Mouse (Mus musculus): ENCODE measurements at regions not wholly inside any gene's neighbourhood (a gene's known extent, or its start where the extent isn't known, plus 50 kb on each side); places are given as distances from the start of the nearest gene placed in this dataset.

DNA sequence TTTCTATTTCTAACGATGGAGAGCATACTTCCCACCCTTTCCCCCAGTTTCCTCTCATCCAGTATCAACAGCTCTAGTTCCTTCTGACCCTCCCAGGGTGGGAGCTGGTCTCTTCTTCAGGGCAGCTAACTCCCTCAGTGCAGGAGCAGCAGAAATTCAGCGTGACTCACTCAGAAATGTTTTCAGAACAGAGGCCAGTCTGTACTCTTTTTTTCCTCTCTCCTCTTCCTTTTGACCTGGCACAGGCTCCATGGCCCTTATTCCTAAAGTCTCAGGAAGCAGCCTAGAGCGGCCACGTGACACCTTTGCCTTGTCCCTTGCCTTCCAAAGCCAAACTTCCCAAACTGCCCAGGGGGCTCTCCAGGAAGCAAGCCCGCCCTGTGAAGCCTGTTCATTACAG lies 55.4 kb downstream of the Pja1 start:
- DNase-seq (ENCODE audit: low read depth, low spot score), result no peak

- no peak for DNase-seq (ENCODE audit: low read depth, low spot score)
Measured at GRCm38 (mm10) chrX:99410942-99411341, 60.1 kb downstream of the Pja1 start.

DNA sequence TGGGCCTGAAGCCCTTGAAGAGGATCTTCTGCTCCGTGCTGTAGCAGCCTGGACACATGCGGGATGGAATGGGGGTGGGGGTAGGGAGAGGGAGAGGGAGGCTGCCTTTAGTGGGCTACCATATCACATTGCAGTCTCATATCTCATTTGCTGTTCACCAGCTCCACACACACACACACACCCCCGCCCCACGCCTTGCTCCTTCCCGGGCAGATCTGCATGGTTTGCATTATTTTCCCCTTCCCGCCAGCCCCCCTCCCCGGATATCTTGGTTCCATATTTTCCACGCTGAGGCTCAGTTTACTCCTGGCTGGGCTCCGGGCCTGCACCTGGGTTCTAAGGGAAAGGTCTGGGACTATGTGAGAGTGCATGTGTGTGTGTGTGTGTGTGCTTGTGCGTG lies 61.2 kb downstream of the Pja1 start:
- DNase-seq (ENCODE audit: low read depth, low spot score), result no peak

GRCm38 (mm10) chrX:99409331-99409730 lies 61.7 kb downstream of the Pja1 start:
- DNase-seq (ENCODE audit: low read depth, low spot score), result no peak

DNA sequence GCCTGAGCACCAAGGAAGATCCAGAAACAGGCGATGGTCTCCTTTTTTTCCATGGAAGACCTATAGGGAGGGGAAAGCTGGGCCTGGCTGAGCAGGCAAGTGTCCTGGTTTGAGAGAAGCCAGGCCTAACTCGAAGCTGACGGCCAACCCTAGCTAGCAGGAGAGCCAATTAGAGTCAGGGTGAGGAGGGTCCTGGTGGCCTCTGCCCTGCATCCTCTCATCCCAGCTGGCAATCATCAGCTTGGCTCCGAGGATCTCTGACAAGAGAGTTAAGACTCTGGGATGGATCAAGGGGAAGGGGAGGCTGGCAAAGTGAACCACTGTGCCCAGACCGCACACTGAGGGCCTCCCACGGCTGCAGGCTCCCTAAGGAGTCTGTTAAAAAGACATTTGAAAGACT lies 62.3 kb downstream of the Pja1 start:
- no peak for DNase-seq (ENCODE audit: low read depth, low spot score)

DNA sequence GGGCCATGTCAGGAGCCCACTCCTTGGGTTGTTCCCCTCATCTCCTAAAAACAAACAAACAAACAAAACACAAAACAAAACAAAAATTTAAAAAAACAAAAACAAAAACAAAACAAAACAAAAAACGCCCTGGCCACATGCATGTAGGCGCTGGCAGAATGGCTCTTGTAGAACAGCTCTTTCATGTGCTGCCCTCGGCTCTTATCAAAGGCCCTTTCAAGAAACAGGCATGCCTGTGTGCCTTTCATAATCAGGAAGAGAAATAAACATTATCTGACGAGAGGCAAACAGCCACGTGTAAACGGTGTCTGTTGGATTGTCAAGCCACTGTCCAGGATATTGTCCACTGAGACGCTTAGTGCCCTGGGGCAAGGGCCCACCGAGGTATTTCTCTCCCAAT lies 65.2 kb downstream of the Pja1 start:
- DNase-seq (ENCODE audit: low read depth, low spot score), result no peak

DNA sequence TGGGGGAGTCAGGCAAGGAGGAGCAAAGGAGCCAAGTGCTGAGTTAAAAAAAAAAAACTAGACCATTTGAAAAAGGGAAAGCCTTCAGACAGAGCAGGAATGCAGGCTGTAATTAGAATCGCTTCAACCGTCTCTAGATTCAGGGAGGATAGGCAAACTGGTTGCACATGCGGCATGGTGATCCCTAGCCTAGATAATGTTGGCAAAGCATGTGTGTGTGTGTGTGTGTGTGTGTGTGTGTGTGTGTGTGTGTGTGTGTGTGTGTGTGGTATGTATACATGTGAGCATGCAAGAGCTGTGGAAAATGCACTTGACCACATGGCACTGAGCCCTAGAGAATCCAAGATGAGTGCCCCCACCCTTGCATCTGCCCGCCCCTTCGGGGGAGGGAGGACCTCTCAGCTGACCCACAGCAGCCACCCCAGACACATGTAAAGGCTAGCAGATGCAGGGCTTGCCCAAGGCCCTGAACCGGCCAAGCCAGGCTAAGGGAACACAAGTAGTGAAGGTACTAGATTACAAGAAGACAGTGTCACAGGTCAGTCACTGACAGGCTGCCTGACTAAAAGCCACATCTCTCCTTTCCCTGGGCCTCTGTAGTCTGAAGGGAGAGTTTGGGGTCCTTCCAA lies 67.4 kb downstream of the Pja1 start:
- no peak for DNase-seq (ENCODE audit: low read depth, low spot score)

GRCm38 (mm10) chrX:99402841-99403520 lies 68.1 kb downstream of the Pja1 start:
- DNase-seq (ENCODE audit: low read depth, low spot score), result no peak

DNA sequence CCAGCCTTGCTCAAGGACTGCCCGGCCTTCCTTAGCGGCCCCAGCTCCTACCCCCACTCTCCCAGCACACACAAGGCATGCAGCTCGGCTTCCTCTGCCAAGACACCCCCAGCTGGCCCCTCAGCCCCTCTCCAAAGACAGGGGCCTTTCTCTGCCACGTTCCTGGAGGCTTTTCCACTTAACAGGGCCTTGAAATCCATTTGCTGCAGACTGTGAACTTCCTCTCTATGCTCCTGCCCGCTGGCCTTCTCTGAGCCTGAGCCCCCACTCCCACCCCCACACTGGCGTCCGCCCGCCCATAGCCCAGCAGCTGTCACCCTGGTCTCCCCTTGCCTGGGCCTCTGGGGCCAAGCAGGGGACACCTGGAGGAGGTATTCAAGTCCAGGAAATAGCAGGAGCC lies 73.7 kb downstream of the Pja1 start:
- no peak for DNase-seq (ENCODE audit: low read depth, low spot score)

DNA sequence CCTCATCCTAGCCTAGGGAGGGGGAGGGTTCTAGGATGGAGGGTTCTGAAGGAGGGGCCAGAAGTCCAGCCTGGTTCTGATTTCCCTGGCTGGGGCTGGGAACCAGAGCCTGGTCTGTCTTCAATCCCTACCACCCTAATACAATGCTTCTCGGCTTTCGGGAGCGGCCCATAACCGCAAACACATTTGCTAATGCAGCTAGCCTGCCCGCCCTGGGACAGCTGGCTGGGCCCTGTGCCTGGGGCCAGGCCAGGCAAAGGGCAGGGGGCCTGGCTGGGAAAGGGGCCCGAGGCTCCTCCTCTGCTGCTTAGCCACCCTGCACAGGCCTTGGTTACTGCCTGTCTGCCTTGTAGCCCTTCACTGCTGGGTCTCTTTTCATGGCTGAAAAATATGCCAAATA lies 74.9 kb downstream of the Pja1 start:
- DNase-seq (ENCODE audit: low read depth, low spot score), result no peak

GRCm38 (mm10) chrX:99395067-99395466 lies 76.0 kb downstream of the Pja1 start:
- DNase-seq (ENCODE audit: low read depth, low spot score), result no peak

GRCm38 (mm10) chrX:99391628-99392027 lies 79.4 kb downstream of the Pja1 start:
- DNase-seq (ENCODE audit: low read depth, low spot score), result no peak

DNA sequence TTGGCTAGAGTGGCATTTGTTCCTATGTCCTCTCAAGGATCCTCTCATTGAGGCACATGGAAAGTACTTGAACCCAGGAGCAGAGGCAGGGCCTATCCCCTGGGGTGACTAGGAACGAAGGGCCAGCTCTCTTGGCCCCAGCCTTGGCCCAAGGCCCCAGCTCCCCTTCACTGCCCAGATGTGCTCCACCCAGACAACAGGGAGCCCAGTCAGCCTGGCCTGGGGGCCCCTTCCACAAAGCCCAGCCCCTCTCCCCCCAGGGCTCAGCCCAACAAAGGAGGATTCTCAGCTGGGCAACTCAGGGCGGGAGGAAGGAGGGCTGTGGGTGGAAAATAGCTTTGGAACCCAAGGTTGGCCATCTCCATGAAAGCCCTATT lies 80.6 kb downstream of the Pja1 start:
- DNase-seq (ENCODE audit: low read depth, low spot score), result no peak

DNA sequence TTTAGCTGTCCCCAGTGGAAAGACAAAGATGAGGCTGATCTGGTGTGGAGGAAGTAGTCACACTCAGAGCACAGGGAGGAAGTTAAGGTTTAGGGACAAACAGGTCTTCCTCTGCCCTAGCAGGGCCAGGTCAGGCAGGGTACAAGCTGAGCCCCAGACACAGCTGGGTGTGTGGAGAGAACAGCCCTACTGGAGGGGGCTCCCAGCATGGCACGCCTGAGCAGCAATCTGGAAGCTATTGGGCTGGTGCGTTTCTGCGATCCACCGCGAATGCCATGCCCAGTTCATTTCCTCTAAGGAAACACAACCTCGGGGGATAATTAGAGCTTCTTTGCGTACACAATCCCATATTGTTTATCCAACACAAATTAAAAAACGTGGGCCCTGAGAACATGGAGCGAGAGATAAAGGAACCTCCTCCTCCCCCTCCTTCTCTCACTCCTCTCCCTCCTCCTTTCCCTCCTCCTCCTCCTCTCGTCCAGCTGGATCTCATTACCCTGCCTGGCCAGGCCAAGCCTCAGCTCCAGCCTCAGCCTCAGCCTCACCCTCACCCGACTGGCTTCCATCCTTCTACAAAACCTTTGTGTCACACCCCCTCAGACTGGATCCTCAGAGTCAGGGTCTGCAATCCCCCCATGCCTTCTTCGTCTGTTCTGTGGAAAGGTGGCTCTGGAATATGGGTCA lies 81.2 kb downstream of the Pja1 start:
- no peak for DNase-seq (ENCODE audit: low read depth, low spot score)

DNA sequence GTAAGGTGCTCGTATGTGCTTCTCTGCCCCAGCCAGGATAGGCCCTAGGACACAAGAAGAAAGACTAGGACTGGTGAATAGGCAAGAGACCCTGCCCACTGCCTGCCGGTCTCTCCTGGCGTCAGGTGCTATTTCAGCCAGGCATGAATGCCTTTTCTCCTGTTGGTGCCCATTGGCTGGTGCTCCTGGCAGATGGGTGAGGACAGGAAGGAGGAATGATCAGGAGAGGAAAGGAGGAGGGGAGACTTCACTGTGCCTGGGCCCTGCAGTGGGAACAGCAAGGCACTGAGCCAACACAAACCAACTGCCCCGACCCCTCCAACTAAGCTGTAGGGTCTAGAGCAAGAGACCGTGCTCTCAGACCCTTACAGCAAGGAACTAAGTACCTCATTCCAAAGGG lies 100.4 kb downstream of the Pja1 start:
- no peak for DNase-seq (ENCODE audit: low read depth, low spot score)

DNA sequence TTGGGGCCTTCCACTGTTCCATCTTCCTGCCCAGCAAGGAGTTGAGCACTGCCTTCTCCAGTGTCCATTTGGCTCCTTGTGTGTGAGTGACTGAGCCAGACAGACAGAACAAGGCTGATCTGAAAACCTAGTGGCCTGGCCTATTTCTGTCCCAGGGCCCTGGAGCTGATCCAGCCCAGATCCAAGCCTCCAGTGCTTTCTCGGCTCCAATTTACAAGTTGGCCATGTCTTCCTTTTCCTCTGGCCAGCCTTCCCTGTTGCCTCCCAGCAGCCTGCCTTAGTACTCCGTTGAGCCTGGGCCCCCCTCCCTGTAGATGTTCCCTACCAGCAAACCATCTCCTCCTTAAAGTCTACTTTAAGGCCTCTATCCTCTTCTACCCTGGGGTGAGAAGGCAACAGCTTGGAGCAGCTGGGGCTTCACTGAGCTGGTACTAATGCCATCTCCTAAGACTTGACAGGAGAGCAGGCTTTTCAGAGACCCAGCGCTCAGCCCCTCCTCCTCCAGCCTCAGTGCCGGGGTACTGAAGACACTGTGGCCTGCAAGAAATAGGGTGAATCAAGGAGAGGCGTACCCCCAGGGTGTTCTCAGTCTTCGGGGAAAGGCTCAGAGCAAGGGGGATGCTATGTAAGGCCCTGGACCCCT lies 101.7 kb downstream of the Pja1 start:
- no peak for DNase-seq (ENCODE audit: low read depth, low spot score)

DNA sequence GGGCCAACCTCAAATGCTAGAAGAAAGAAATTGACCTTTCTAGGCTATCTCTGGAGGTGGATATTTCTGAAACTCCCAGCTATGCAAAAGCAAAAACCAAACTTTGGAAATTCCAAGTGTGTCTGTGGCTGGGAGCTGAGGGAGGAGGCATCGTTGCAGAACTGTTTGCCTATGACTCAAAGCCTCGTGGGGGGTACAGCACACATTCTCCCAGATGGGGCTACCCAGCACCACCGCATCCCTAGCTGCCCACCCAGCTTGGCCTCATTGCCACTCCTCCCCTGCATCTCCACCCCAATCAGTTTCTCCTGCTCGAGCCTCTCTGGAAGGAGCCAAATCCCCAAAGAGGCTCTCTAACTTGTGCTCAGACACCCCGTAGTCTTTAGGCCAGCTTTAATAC lies 107.0 kb downstream of the Pja1 start:
- DNase-seq (ENCODE audit: low read depth, low spot score), result no peak

DNA sequence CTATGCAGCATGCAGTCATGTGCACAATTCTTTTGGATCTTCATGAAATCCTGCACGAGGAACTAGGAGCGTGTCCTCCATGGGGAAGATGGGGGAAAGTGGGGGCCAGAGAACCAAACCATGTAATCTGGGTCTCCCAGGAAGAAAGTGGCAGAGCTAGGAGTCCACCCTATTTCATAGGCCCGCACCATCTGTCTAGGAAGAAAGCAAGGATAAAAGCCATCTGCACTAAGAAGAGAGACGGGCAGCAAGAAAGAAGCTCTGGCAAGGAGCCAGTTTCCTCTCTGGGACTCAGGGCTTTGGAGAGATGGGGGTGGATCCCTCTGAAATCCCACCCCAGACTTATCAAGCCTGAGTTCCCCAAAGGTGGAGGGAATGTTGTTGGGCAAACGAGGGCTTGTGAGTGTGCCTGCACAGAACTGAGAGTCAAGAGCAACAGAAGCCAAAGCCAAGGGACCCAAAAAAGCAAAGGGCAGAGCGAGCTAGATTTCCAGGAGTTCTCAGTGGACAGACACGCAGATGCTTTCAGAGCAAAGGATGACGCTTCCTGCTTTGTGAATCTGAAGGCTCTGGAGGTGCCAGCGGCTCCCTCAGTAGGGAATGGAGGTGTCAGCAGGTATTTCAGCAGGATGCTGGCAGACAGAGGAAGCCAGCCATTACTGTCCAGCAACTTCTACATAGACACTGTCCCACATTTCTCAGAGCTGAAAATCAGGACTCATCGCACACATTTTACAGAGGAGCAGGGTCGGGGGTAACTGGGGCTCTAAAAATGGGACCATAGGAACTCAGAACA lies 110.8 kb downstream of the Pja1 start:
- no peak for DNase-seq (ENCODE audit: low read depth, low spot score)

DNA sequence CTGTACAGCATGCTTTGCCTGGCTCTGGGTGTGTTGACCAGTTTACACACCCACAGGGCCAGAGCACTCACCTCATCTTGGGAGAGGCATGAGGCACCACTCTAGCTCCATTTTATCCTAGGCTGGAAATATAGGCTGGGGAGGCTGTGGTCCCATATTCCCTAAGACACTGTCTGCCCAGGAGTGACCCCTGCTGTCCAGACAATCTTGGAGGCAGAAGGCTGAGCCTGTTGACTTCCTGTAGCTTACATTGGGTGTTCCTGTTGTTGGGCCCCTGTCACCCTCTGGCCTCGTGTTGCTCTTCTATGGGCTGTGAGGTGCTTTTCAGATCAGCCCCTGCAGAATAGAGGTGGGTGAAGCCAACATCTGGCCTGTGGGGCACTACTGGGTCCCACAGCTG lies 112.3 kb downstream of the Pja1 start:
- DNase-seq (ENCODE audit: low read depth, low spot score), result no peak

GRCm38 (mm10) chrX:99358051-99358617 lies 112.9 kb downstream of the Pja1 start:
- DNase-seq (ENCODE audit: low read depth, low spot score), result no peak

DNA sequence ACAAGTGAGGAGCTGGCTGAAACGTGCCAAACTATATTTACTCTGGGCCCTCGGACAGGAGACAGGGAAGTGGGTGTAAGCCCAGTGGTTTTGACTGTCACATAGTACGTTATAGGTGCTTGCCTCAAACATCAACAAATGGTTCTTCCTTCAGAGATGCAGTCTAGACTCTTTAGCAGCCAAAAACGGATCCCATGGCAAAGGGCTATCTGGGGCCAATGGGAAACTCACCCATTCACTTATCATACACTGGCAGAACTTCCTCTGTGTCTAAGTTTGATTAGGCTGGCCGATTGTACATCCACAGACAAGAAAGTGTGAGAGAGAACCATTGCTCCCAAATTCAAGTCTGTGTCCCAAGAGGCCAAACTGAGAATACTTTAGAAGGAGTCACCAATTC lies 115.9 kb downstream of the Pja1 start:
- no peak for DNase-seq (ENCODE audit: low read depth, low spot score)

GRCm38 (mm10) chrX:99350233-99350632 lies 120.8 kb downstream of the Pja1 start:
- no peak for DNase-seq (ENCODE audit: low read depth, low spot score)

Data from A20 (cell line).